Mouse (Mus musculus): ENCODE data around the gene Tcam1.

DNA sequence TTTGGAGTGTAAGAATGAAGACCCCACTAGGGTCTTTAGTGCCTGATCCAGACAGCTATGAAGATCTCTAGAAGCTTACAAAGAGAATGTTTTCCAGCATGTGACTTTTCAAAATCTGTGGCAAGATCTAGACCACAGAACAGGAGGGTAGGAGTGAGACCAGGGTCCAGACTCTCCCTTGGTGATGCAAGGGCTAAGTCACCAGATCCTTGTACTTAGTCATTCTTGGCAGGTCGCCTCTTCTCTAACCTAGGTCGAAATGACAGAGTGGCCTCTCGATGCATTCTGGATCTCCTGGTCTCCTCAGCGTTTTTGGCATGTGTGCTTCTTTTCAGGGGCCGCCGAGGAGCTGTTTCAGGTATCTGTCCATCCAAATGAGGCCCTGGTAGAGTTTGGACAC lies 6.0 kb downstream of the Tcam1 start:
- TF ChIP-seq NRF1 (IDR thresholded peaks at IDR 0.05; ENCODE audit: insufficient read depth, low read depth, low read length, poor library complexity, severe bottlenecking): no peak
- TF ChIP-seq USF1 (IDR thresholded peaks at IDR 0.05; ENCODE audit: low read depth, low read length): no peak
- no peak for TF ChIP-seq EP300 (IDR thresholded peaks at IDR 0.05; ENCODE audit: low read depth in 1 of 2, low read length in 2 of 2)
- TF ChIP-seq TAL1 (IDR thresholded peaks at IDR 0.05; ENCODE audit: low read length): no peak
- no peak for TF ChIP-seq ZNF384 (IDR thresholded peaks at IDR 0.05; ENCODE audit: low read depth, low read length)
- TF ChIP-seq KAT2A (conservative IDR thresholded peaks at IDR 0.05; ENCODE audit: low read depth, low read length): no peak
- TF ChIP-seq CTCF (IDR thresholded peaks at IDR 0.05 in 2 of 3, conservative IDR thresholded peaks at IDR 0.05 in 1 of 3; ENCODE audit: control insufficient read depth in 1 of 3, insufficient read depth in 1 of 3, low read depth in 2 of 3, low read length in 3 of 3, poor library complexity in 1 of 3, severe bottlenecking in 1 of 3): no peak
- TF ChIP-seq POLR2AphosphoS2 (IDR thresholded peaks at IDR 0.05; ENCODE audit: low read length): no peak
